Mouse (Mus musculus) limb, embryonic 15.5 days (tissue): ENCODE measurements at regions not wholly inside any gene's neighbourhood (a gene's known extent, or its start where the extent isn't known, plus 50 kb on each side); places are given as distances from the start of the nearest gene placed in this dataset.

Experiments used
- ATAC-seq: fragments of 200-750 bp; cut with Nextera tagmentation; 2 replicates; pipeline ENCODE4 v1.8.0; 2017; ENCODE audit warnings: low read depth, moderate TSS enrichment; ENCODE audit not compliant: insufficient number of reproducible peaks, low FRiP score, low TSS enrichment
- H3K27ac ChIP-seq: fragments of 300-500 bp; sonication (generic); 2 replicates; pipeline ENCODE4 v1.5.1; 2015; ENCODE audit warnings: moderate library complexity, mild to moderate bottlenecking, inconsistent platforms
- H3K27me3 ChIP-seq: fragments of 300-500 bp; sonication (generic); 2 replicates; pipeline ENCODE4 v1.6.1; 2015; ENCODE audit warnings: inconsistent platforms
- H3K36me3 ChIP-seq: fragments of 300-500 bp; sonication (generic); 2 replicates; pipeline ENCODE4 v1.6.1; 2015; ENCODE audit warnings: inconsistent platforms
- H3K4me1 ChIP-seq: fragments of 300-500 bp; sonication (generic); 2 replicates; pipeline ENCODE4 v1.6.1; 2015; ENCODE audit warnings: inconsistent platforms
- H3K4me2 ChIP-seq: fragments of 300-500 bp; sonication (generic); 2 replicates; pipeline ENCODE4 v1.6.1; 2015; ENCODE audit warnings: mild to moderate bottlenecking, inconsistent platforms
- H3K4me3 ChIP-seq: fragments of 300-500 bp; sonication (generic); 2 replicates; pipeline ENCODE4 v1.5.1; 2015; ENCODE audit warnings: mild to moderate bottlenecking, inconsistent platforms
- H3K9ac ChIP-seq: fragments of 300-500 bp; sonication (generic); 2 replicates; pipeline ENCODE4 v1.6.1; 2015; ENCODE audit warnings: inconsistent platforms
- H3K9me3 ChIP-seq: fragments of 300-500 bp; sonication (generic); 2 replicates; pipeline ENCODE4 v1.6.1; 2016; ENCODE audit warnings: inconsistent platforms
- WGBS: fragments of 180-500 bp; shearing (Covaris S2); methylation state at CpG from one replicate; pipeline ENCODE4 v1.1.7; 2015; 5-methylcytosine and 5-hydroxymethylcytosine counted together

DNA sequence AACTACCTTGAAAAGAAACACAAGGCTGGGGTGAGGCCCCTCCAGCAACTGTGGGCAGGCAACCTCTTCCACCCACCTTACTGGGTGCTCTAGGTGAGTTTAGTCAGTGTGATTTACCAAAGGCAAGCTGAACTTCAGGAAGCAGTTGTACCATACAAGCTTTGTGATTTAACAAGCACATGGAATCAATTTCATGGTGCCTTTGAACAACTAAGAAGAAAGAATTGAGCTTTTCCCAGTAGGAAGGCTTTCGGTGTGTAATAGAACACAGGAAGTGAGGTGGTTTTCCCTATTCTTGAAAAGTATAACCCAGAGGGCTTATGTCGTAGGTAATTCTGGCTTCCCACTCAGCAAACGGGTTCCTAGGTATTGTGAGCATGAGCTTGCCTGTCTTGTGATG lies 82.7 kb upstream of the Myocd start:
- Histone ChIP-seq H3K9ac (no peak overlapping the region), H3K4me2 (no peak overlapping the region), H3K27ac (no peak overlapping the region), H3K36me3 (no peaks in the 10 kb centered on the region), H3K4me1 (no peaks in the 10 kb centered on the region), H3K4me3 (no peak overlapping the region), H3K27me3 (no peaks in the 10 kb centered on the region), H3K9me3 (no peaks in the 10 kb centered on the region)
- WGBS = 22% methylated on average over 3 of the region's 3 CpGs
- no peak for ATAC-seq

DNA sequence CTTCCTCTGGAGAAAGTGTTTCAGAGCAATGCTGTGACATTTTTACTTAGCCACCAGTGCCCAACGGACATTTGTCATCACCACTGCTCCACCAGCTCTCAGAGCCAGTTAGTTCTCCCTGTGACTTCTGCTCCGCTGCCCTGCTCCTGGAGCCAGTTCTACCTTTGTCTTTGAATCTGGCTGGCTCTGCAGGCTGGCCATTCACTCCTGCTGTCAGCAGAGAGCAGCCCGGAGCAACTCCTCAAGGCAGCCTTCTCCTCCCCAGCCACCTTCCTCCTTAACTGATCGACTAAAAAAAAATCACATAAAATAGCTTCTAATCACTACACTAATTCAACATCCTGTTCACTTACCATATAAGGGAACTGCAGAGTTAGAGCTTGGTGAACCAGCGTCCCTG lies 79.2 kb upstream of the Myocd start:
- no peaks in the 10 kb centered on the region for H3K36me3 ChIP-seq
- H3K4me1 ChIP-seq = no peaks in the 10 kb centered on the region
- H3K9ac ChIP-seq = no peak overlapping the region
- no peak overlapping the region for H3K4me2 ChIP-seq
- H3K27ac ChIP-seq = no peak overlapping the region
- no peaks in the 10 kb centered on the region for H3K9me3 ChIP-seq
- WGBS = 32% methylated on average over 5 of the region's 5 CpGs
- no peak for ATAC-seq
- H3K4me3 ChIP-seq = no peak overlapping the region
- no peaks in the 10 kb centered on the region for H3K27me3 ChIP-seq

DNA sequence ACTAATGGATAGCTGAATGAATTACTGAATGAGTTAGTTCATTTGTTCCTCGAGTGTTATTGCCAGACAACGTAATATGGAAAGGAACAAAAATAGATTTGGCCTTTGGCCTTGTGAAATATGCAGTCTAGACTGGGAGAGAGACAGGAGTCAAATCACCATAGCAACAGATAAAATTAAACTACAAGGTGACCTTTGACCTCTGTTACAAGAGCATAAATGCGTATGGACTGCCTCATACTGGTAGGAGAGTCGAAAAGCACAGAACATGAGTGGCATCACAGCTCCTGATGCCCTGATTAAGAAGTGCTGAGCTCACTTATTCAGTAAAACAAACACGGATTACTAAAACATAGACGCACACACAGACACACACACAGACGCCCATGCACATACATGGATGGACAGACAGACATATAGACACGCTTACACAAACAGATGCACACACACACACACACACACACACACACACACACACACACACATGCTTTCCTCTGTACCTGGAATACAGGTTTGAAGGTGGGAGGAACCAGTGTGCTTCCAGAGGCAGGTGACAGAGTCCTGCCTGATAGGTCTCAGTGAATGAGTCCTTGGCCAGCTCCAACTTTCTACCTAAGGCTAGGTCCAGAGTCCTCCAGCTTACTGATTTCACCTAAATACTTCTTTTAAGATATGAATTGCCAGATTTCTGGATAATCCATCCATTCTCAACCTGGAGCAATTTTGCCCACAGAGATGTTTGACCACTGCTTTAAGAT lies 72.1 kb upstream of the Myocd start:
- no peak for ATAC-seq
- Histone ChIP-seq H3K4me3 (no peak overlapping the region), H3K36me3 (no peaks in the 10 kb centered on the region), H3K4me1 (no peaks in the 10 kb centered on the region), H3K9me3 (no peaks in the 10 kb centered on the region), H3K27me3 (no peaks in the 10 kb centered on the region), H3K9ac (no peak overlapping the region), H3K27ac (no peak overlapping the region), H3K4me2 (no peak overlapping the region)
- whole genome bisulfite sequencing = 85% methylated on average over 8 of the region's 8 CpGs

DNA sequence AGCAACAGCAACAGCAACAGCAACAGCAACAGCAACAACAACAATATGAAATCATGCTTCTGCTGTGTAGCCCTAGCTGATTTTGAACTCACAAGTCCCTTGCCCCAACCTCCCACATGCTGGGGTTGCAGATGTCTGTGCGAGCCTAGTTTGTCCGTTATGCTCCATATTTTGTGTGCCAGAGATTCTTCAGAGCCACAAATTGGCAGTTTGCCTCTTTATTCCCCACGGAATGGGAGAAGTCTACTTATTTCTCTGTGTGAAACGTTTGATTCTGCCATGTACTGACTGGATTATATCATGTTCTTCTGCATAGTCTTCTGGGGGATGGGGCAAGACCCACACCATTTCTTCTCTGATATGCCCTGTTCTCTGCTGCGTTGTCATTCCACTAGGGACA lies 64.5 kb upstream of the Myocd start:
- H3K4me3 ChIP-seq = no peak overlapping the region
- no peak for ATAC-seq
- no peak overlapping the region for H3K27ac ChIP-seq
- H3K9ac ChIP-seq = no peak overlapping the region
- H3K4me1 ChIP-seq = no peaks in the 10 kb centered on the region
- H3K9me3 ChIP-seq = no peaks in the 10 kb centered on the region
- no peaks in the 10 kb centered on the region for H3K27me3 ChIP-seq
- 51% methylated on average over 5 of the region's 5 CpGs for WGBS
- no peaks in the 10 kb centered on the region for H3K36me3 ChIP-seq
- H3K4me2 ChIP-seq = no peak overlapping the region

DNA sequence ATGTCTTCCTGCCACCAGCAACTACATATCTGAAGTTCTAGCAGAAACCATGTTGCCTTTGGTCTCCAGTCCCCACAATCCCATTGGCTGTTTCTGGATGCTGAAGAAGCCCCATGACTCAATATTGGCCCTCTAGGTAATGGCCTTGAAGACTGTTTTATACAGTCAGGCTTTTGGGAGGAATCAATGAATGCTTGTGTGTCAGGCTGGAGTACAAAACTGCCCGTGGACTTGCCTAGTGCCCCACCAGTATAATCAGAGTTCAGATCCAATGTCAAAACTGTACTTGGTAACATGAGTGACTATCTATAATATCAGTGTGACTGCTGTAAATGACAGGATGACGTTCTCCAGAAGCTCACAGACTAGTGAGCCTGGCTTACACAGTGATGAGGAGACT lies 63.3 kb upstream of the Myocd start:
- Histone ChIP-seq H3K27ac (no peak overlapping the region), H3K27me3 (no peaks in the 10 kb centered on the region), H3K4me2 (no peak overlapping the region), H3K36me3 (no peaks in the 10 kb centered on the region), H3K9me3 (no peaks in the 10 kb centered on the region), H3K4me1 (no peaks in the 10 kb centered on the region), H3K4me3 (no peak overlapping the region), H3K9ac (no peak overlapping the region)
- WGBS = 73% methylated on average over 2 of the region's 2 CpGs
- ATAC-seq = no peak

DNA sequence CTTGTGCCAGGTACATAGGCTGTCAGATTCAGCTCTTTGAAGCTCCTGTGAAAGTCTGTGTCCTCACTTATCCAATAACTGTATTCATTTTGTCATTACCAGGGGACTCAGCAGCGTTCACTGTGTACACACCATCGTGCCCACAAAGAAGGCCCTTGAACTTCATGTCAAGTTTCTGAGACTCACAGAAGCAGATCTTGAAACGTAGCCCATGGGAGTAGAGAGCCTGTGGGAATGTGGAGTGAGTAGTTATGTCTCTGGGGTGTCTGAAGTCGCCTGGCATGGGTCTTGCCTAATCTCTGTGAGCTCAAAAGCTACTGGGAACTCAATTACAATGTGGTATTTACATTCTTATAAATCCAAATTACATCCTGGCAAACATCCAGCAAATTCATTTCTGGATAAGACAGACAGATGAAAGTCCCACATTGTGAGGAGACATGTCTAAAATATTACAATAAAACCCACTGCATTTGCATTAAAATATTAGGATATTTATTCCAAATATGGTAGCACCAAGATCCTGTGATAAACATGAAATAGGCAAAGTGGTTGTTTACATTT lies 53.2 kb upstream of the Myocd start:
- Histone ChIP-seq H3K36me3 (no peaks in the 10 kb centered on the region), H3K27me3 (no peaks in the 10 kb centered on the region), H3K4me3 (no peak overlapping the region), H3K27ac (no peak overlapping the region), H3K4me2 (no peak overlapping the region), H3K9ac (no peak overlapping the region), H3K9me3 (no peaks in the 10 kb centered on the region), H3K4me1 (no peaks in the 10 kb centered on the region)
- WGBS = 47% methylated on average over 4 of the region's 4 CpGs
- no peak for ATAC-seq
